Mouse (Mus musculus) gastrocnemius, postnatal 10 days (tissue): ENCODE measurements at regions not wholly inside any gene's neighbourhood (a gene's known extent, or its start where the extent isn't known, plus 50 kb on each side); places are given as distances from the start of the nearest gene placed in this dataset.
"Not testable (repeated sequence)": the region's sequence is repeated elsewhere in the genome, so short reads cannot be mapped to it uniquely, and the experiment has no call there.

ENCODE experiments used
- DNase-seq: peaks from one replicate; pipeline ENCODE4 v3.0.0; 2021; ENCODE audit warnings: mixed read lengths

DNA sequence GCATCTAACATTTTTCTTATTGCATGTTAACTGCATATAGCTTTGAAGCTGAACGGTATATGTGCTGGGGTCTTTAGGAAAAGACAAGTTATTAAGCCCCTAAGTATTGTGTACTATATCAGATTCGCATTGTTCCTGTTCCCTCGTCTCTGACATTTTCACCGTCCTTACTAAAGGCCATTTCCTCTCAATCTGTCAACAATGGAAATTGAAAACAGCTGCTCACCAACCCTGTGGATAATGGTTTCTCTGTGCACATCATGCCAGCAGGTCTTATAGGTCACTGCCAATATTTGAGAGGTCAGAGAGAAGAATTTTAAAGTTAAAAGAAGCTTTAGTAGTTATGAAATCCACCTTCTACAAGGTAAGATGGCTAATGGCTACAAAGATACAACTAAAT, 797.4 kb upstream of the Impad1 start:
- DNase-seq, result no peak

- DNase-seq, result no peak
Measured at GRCm38 (mm10) chr4:5587465-5587864, 794.3 kb upstream of the Impad1 start.

DNA sequence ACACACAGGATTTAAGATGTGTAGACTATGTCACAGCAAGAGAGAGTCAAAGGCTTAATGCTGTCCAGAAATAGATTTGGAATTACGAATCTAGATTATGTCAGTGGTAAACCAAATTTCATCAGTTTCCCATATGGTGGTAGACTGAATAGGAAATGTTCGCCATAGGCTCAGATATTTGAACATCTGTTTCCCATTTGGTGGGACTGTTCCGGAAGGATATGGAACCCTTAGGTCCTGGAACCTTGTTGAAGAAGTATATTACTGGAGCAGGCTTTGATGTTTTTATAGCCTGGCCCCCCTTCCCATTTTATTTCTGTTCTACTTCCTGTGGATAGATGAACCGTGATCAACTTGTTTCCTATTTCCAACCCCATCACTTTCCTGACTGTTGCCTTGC, 792.0 kb upstream of the Impad1 start:
- DNase-seq, result no peak

DNA sequence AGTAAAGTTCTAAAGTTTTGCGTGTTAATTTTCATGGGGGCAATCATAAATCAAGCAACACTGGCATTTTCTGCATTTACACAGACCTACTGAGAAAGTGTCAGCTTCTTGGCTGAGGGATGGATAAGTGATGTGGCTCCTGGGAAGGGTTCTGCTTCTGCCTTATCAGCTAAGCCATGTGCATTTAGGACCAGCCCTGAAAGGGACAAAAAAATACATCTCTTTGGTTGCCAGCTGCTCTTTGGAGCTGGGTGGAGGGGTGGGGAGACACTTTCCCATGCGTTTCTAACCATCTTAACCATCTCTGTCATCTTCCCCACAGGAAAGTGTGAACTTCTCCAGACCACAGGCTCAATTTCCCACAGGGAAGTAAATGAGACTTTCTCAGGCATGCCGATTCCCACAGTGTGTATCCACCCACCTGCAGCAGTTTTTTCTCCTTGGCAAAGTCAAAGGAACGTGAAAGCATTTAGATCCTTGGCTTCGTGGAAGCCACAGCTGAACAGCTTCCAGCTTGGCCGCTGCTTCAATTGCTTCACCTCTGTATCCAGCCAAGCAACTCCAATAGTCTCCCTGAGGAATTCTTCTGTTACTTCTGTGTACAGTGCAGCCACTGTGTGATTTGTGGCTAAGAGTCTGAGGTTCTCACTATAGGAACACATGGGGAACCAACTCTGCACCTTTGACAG, 791.0 kb upstream of the Impad1 start:
- peak; percentile 52 for DNase-seq

GRCm38 (mm10) chr4:5568076-5568475, 774.9 kb upstream of the Impad1 start:
- no peak for DNase-seq

DNA sequence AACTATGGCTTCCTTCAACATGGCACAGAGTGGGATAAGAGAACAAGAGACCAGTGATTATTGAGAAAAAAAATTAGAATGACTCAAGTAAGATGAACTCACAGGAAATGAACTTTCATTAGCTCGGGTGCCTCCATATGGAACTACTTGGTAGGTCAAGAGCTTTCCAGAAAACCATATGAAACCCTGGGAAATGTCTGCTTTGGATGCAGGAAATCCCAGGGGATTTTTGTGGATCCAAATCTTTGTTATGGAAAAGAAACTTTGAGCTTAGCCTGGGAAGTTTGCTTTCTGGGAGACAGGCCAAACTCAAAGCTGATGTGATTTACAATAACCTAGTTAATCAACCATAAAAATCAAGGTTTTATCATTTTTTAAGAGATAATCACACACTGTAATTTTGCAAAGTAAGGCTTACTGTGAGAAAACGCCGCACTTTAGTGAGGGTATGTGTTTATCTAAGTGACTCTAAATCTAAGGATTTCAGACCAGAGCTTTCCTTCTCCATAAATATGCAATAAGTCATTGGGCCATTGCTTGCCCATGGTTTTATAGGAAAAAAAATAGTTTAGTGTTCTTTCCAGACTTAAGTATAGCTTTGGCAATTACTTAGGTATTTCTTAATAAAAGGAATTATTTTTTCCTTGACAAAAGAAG, 767.0 kb upstream of the Impad1 start:
- peak; percentile 12 for DNase-seq

- no peak for DNase-seq
Measured at GRCm38 (mm10) chr4:5540155-5540554, 747.0 kb upstream of the Impad1 start.

GRCm38 (mm10) chr4:5530416-5530815, 737.3 kb upstream of the Impad1 start:
- DNase-seq, result no peak

DNA sequence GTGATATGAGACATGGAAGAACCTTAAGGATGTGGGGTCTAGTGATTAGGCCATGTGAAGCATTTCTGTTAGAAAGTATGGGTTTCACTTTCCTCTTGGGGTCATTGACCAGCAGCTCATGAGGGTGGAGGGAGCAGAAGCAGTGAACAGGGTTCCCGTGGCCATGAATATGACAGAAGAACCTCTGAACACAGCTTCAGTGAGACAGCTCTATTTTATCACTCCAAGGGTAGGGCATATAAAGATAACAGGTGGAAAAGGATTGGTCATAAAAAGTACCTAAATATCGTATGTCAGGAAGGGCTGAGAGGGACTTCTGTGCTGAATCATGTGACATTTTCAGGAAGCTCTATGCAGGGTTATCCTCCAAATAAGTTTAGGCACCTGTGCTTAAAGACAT, 725.4 kb upstream of the Impad1 start:
- no peak for DNase-seq

DNA sequence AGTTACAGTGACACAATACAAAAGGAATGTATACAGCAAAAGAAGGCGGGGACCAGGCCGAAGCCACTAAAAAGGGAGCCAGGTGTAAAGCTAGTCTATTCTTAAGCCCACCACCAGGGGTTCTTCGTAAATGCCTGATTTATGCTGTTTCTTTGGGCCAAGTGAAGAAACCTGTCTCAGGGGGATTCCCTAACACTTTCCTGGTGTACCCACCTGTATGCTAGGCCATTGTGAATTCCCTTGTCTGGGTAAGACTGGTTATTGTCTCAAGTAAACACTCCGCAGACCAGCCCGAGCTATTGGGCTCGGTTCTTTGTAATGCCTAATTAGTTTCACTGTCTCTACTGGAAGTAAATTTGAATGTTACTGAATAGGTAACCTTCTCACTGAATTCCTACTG, 722.3 kb upstream of the Impad1 start:
- not testable (repeated sequence) for DNase-seq

GRCm38 (mm10) chr4:5511743-5512142, 718.6 kb upstream of the Impad1 start:
- no peak for DNase-seq

- DNase-seq, result no peak
Measured at GRCm38 (mm10) chr4:5509398-5509797, 716.2 kb upstream of the Impad1 start.

- no peak for DNase-seq
Measured at GRCm38 (mm10) chr4:5495012-5495411, 701.9 kb upstream of the Impad1 start.

DNA sequence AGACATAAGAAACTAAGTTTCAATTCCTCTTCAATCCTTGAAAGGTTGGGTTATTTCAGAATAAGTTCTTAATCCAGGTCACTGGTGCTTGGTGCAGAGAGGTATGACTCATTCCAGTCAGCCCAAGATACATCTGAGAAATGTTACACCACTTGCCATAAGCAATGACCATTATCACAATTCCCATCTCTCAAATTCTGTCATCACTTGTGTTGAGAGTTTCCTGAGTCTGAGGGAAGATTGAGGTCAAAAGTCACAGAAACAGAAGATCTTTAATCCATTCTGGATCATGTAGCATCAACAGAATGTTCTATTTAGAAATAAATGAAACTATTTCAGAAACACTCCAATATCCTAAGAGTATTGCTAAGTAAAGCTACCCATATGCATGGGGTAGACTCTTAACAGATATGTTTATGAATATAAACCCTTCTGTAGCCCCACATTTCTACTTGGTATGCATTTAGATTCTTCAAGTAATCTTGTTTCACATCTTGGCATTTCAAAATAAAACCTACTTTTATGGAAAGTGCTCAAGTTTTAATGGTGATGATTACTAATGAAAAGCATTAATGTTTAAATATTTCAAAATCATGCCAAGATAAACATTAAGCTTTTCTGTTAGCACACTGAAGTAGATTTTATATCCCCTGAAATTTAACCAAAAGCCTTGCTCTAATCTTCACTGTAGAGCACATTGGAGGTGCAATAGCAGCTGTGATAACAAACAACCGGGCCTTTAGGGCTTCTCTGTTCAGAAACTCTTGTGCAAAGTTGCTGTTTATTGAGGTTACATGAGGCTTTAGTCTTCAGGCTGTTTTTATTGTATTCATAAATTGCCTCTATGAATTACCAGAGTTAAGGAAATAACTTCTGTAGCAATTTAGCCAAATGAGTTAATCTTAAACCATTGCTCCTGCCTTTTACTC, 701.2 kb upstream of the Impad1 start:
- DNase-seq, result no peak

DNA sequence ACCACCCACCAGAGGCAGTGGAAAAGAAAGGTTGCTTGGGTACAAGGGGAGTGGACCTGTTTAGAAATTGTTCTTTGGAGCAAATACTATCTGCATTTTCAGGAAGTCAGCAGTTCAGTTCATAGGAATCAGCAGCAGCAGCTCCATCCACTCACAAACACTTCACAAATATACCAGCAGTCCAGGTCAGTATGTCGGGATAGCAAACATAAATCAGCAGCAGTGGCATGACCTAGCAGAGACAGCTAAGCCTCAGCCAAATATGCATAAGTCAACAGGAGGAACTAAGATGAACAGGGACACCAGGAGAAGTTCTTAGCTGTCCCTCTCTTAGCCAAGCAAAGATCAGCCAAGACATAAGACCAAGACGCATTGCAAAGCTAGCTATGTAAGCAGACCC, 693.6 kb upstream of the Impad1 start:
- DNase-seq, result no peak

GRCm38 (mm10) chr4:5471891-5472558, 678.9 kb upstream of the Impad1 start:
- DNase-seq, result no peak

- DNase-seq, result no peak
Measured at GRCm38 (mm10) chr4:5459028-5459695, 666.0 kb upstream of the Impad1 start.

DNA sequence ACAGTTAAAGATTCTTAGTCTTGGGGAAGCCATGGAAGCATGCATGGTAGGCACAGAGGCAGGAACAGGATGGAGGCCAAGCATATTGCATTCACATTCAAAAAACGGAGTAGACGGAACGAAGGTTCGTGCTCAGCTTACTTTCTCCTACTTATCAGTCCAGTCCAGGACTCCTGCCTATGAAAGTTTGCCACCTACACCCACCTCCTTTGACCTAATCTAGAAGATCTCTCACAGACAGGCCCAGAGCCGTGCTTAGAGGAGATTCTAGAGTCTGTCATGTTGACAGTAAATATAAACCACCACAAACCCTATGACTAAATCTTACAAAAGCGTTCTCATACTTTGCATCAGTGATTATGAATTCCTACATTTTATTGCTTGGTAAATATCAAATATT, 657.3 kb upstream of the Impad1 start:
- DNase-seq, result no peak

- no peak for DNase-seq
Measured at GRCm38 (mm10) chr4:5441339-5442019, 648.3 kb upstream of the Impad1 start.

GRCm38 (mm10) chr4:5437076-5437475, 643.9 kb upstream of the Impad1 start:
- no peak for DNase-seq
